18 mouse cellular contexts compared by ENCODE assay signal in genomic region chr12:97142720-97143119, GRCm38 (mm10).
"Had no signal": no experiment of that assay in that cellular context is flagged by ENCODE, and none has a peak within 500 bp of the region (broad histone marks: within the 10 kb centered on the region; RNA-seq: fewer than 3 reads in every experiment).

No protein-coding gene starts in this region.

- DNase-seq: gastrocnemius, adult 2 months; gastrocnemius, postnatal 10 days; gastrocnemius, postnatal 36 days; heart, adult 11 months; heart, adult 2 months; heart, postnatal 14 days; heart, postnatal 36 days; kidney, adult 11 months; kidney, adult 2 months; kidney, adult 9 months; kidney, postnatal 14 days; kidney, postnatal 36 days; layer of hippocampus, adult 9-11 months; layer of hippocampus, postnatal 36 days; left cerebral cortex, postnatal 4 days had no signal

- ATAC-seq: hindbrain, postnatal 0 days; intestine, embryonic 16.5 days; liver, embryonic 12.5 days had no signal
